Mouse (Mus musculus) kidney, adult 11 months (tissue): ENCODE measurements around the gene Ciao1.
"Not testable (repeated sequence)": the region's sequence is repeated elsewhere in the genome, so short reads cannot be mapped to it uniquely, and the experiment has no call there.

ENCODE experiments used
- DNase-seq: peaks from one replicate; pipeline ENCODE4 v3.0.0; 2022

The Ciao1 gene

DNA sequence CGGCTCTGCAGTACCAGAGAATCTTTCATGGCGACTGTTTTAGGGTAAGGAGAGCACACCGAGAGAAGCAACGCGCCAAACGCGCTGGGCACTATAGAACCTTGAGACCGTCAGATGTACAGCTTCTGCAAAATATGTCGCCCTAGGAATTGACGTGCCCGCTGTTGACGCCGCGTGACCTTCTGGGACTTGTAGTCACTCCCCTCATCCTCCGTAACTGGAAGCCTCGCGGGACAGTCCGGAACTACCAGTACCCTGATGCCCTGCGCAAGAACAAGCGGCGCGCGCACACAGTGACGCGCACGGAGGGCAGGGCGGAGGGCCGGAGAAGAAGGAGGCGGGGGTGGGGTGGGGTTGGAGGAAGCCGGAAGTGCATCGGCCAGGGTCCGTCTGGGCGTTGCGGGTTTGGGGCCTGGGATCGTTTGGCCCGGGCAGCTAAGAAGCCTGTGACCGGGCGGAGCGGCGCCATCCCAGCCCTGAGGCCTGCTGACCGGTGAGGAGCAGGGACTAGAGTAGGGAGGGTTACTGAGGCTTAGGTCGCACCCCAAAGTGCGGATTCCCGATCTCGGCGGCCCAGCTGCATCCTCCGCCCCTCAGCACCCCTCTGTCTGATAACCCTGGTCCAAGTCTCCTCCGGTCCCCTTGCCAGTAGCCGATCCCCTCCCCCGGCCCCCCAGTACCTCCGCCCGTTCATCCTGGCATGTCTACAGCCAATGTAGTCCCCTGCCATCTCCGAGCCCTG lies at the start of gene Ciao1, which contains the start of gene Tmem127:
Gene Ciao1, minus strand, starts transcription at position 225 of the 742 bp plus-strand sequence.
Gene Tmem127, plus strand, starts transcription at position 317 of the 742 bp plus-strand sequence.
- peak; percentile 98 for DNase-seq

GRCm38 (mm10) chr2:127297001-127297805 lies 49.6 kb upstream of the Ciao1 start:
- no peak for DNase-seq

GRCm38 (mm10) chr2:127292250-127292649 lies 44.6 kb upstream of the Ciao1 start:
- no peak for DNase-seq

- DNase-seq: no peak
Observed at GRCm38 (mm10) chr2:127278162-127278561, 30.5 kb upstream of the Ciao1 start.

DNA sequence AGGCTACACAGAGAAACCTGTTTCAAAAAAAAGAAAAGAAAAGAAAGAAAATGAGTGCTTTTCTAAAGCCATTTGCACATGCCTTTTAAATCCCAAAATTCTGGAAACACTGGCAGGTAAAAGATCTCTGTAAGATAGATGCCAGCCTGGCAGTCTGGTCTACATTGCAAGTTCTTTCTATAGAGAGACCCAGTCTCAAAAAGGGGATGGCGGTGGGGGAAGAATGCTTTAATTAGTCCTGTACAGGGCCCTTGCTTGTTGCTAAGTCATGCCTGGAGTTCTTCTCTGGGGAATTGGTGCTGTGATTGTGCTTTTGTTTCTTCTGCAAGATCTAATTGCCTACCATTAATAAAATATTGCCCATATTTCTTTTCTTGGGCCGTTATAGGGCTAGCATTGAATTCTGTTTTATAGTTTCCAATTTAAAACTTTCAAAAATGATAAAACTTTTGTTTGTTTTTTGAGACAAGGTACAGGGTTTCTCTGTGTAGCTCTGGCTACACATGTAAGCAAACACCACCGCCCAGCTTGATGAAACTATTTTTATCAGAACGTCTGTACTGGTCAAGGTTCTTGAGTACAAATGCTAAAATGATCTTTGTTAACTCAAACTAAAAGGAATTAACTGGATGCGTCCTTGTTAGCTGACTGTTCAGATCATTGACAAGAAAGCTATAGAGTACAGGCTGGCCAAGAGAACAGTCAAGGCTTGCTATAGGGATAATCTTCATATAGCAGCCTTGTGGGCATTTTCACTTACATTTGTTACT lies 28.1 kb upstream of the Ciao1 start:
- DNase-seq: no peak

DNA sequence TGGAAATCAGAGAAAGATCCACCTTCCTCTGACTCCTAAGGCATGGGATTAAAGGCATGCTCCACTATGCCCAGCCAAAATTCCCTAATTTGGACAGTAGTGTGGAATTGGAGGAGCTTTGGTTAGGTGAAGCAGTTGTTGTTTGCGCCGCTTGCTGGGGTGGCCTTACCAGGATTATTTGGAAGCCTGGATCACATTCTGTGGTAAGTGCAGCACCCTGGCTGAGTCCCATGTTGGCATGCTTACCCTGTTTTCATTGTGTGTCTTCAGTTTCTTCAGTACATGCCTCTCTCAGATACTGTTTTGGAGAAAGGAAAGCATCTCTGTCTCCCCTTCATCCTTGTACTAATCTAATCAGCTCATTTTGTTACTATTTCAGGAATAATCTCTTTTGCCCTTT lies 27.0 kb upstream of the Ciao1 start:
- no peak for DNase-seq

DNA sequence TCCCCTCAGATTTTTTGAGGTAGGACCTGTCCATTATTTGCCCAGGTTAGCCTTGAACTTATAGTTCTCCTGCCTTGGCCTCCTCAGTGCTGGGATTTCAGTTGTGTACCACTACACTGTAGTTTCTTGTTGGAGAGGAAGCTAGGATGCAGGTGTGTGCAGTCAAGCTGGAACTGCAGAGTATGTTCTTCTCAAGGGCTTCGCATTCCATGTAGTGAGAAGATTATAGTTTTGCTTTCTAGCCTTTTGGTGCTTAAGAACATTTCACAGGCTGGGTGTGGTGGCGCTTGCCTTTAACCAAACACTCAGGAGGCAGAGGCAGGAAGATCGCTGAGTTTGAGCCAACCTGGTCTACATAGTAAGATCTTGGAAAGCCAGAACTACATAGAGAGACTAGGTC lies 25.2 kb upstream of the Ciao1 start:
- no peak for DNase-seq

DNA sequence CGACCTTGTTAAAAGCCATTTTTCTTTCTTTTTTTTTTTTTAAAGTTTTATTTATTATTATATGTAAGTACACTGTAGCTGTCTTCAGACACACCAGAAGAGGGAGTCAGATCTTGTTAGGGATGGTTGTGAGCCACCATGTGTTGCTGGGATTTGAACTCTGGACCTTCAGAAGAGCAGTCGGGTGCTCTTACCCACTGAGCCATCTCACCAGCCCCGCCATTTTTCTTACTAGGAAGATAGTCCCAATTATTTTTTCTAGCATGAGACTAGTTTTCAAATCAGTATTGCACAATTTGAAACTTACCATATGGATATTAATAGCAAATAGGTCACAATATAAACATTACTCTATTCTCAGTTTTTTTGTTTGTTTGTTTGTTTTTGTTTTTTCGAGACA lies 24.4 kb upstream of the Ciao1 start:
- not testable (repeated sequence) for DNase-seq

GRCm38 (mm10) chr2:127271042-127271515 lies 23.5 kb upstream of the Ciao1 start:
- no peak for DNase-seq

GRCm38 (mm10) chr2:127270300-127271041 lies 22.9 kb upstream of the Ciao1 start:
- DNase-seq: peak; percentile 88

GRCm38 (mm10) chr2:127269491-127270299 lies 22.1 kb upstream of the Ciao1 start, which contains the start of gene Stard7:
Gene Stard7 (plus strand): TSS chr2:127270218.
- peak; percentile 98 for DNase-seq

GRCm38 (mm10) chr2:127267854-127268253 lies 20.2 kb upstream of the Ciao1 start:
- DNase-seq: no peak

DNA sequence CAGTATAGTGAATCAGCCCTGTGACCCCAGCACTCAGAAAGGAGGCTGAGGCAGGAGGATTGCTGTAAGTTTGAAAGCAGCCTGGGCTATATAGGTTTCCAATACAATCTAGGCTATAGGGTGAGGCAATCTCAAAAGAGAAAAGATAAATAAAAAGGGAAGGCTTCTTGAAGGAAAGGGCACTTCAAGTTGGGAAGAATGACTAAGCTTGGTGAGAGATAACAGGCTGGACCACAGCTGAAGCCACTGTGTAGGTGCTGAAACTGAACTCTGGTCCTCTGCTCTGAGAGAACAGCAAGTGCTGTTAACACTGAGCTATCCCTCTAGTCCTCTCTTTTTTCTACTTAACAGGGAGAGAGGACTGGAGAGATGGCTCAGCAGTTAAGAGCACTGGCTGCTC lies 14.9 kb upstream of the Ciao1 start:
- DNase-seq: no peak

DNA sequence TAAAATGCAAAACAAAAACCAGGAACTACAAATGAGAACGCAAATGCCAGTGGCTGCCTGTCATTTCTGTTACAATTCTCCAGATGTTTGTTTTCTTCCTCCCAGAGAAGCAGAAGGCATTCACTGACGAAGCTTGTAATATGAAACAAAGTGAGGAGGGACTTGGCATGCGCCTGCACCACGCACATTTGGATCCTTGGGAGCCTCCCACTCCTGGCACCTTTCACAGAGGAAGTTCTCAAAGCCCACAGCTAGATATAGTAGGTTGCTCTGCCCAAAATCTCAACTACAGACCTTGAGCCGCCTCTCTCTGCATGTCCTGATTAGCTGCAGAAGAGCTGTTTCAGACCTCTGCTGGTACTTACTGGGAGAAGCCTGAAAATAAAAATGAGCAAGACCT lies 11.7 kb upstream of the Ciao1 start:
- DNase-seq: no peak

GRCm38 (mm10) chr2:127255294-127255693 lies 7.7 kb upstream of the Ciao1 start:
- no peak for DNase-seq

- DNase-seq: no peak
Observed at GRCm38 (mm10) chr2:127254604-127255134, 7.1 kb upstream of the Ciao1 start.

DNA sequence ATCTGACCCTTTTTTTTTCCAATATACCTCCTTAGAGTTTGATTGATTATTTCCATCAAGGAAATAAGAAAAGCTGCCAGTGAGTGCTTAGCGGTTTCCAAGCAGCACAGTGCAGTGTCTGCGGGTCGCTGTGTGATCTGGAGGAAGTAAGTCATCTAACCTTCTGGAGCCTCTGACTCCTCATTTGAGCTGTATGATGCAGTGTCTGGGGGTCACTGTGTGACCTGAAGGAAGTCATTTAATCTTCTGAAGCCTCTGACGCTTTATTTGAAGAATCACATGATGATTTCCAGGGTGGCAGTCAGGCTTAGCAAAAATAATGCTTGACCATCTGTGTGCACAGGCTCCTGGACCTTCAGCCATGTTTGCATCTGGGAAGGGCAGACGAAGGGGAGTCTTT lies 5.2 kb upstream of the Ciao1 start:
- DNase-seq: no peak

DNA sequence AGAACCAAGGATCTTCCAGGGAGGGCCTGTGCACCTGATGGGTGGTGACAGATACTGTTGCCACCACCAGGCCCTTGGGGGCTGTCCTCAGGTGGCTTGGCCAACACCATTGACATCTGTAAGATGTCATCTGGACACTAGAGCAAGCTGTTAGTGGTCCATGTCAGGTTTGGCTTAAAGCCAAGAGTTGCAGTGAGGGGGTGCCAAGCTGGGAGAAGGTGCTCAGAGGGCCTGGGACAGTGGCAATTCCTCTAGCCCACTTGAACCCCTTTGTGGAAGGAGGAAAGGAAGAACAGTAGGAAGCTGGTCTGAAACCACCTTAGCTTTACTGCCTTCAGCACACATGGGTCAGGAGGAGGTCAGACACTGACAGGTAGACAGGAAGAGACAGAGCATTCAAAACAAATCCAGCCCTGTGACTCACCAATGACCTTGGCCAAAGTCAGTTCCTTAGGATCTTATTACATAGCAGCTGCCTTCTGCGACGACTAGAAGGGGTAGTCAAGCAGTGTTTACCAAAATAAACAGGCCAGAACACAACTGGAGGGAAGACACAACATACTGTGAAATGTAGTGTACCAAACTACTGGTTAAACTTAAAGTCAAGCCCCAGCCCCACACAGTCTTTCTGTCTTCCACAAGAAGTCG lies 4.4 kb upstream of the Ciao1 start:
- DNase-seq: no peak

DNA sequence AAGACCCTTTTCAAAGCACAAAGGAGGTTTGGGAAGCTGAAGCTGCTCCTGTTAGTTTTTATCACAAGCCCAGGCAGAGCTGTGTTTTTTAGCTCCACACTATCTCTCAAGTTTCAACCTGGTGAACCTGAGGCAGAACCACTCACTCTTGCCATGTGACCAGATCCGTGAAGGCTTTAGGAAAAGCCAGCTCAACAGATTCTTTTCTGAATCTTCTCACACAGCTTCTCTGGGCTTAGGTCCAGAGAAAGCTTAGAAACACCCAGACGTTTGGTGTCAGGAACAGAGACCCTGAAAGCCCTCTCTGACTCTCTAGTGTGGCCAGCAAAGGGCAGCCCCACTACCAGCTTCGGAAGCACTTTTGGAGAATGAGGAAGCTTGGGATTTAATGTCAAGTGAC lies 3.8 kb upstream of the Ciao1 start:
- DNase-seq: no peak

DNA sequence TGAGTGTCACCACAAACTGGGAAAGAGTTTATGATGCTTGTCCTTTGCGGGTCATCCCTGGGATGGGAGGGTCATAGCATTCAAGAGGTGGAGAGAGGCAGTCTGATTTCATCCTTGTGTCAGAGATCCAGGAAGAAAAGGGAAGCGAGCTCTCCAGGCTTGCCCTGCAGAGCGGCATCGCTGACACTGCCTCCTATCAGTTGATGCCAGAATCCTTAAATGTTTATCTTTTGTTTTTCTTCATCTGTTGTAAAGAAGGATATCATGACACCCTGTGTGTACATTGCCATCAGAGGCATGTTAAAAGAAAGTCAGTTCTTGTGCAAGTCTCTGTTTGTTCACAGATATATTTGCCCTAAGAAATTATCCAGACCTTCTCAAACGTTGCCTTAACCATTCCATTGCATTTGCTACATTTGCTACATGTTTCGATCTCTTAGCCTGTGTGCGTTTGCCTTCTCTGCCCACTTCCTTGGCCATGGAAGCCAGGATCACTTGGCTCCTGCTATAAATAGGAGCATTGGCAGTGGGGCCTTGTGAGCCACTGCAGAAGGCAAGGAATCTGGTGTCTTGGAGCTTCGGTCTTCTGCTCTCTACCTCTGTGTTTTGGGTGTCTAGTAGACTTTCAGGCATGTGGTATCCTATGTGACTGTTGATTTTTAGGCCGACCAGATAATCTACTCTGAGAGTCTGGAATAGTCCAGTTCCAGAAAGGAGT lies 2.8 kb upstream of the Ciao1 start:
- DNase-seq: no peak
